Mouse (Mus musculus) midbrain, embryonic 13.5 days (tissue): ENCODE data around the gene Gm4952. TPM values are rescaled to one million over a fixed set of nuclear protein-coding genes. Genes with fewer than 3 reads are reported as not detected.

Experiments
- ATAC-seq: fragments of 200-750 bp; cut with Nextera tagmentation; 2 replicates; pipeline ENCODE4 v1.8.0; 2017; ENCODE audit warnings: mild to moderate bottlenecking, moderate TSS enrichment, moderate library complexity
- H3K27ac ChIP-seq: fragments of 300-500 bp; sonication (generic); 2 replicates; pipeline ENCODE4 v1.5.1; 2015; ENCODE audit warnings: inconsistent platforms, mild to moderate bottlenecking, moderate library complexity
- H3K27me3 ChIP-seq: fragments of 300-500 bp; sonication (generic); 2 replicates; pipeline ENCODE4 v1.6.1; 2015; ENCODE audit warnings: mild to moderate bottlenecking, inconsistent platforms
- H3K36me3 ChIP-seq: fragments of 300-500 bp; sonication (generic); 2 replicates; pipeline ENCODE4 v1.6.1; 2015; ENCODE audit warnings: mild to moderate bottlenecking, inconsistent platforms
- H3K4me1 ChIP-seq: fragments of 300-500 bp; sonication (generic); replicated peaks from 2 replicates; pipeline ENCODE4 v1.6.1; 2015; ENCODE audit warnings: inconsistent platforms
- H3K4me2 ChIP-seq: fragments of 300-500 bp; sonication (generic); replicated peaks from 2 replicates; pipeline ENCODE4 v1.6.1; 2015; ENCODE audit warnings: moderate library complexity, mild to moderate bottlenecking, inconsistent platforms
- H3K4me3 ChIP-seq: fragments of 300-500 bp; sonication (generic); replicated peaks from 2 replicates; pipeline ENCODE4 v1.5.1; 2015; ENCODE audit warnings: mild to moderate bottlenecking, inconsistent platforms
- H3K9ac ChIP-seq: fragments of 300-500 bp; sonication (generic); replicated peaks from 2 replicates; pipeline ENCODE4 v1.6.1; 2015; ENCODE audit warnings: mild to moderate bottlenecking, inconsistent platforms
- H3K9me3 ChIP-seq: fragments of 300-500 bp; sonication (generic); 2 replicates; pipeline ENCODE4 v1.6.1; 2016; ENCODE audit warnings: mild to moderate bottlenecking, inconsistent platforms
- WGBS: fragments of 180-500 bp; shearing (Covaris S2); methylation state at CpG from one replicate; pipeline ENCODE4 v1.1.7; 2015; 5-methylcytosine and 5-hydroxymethylcytosine counted together
- polyA plus RNA-seq: library from polyadenylated mRNA; unstranded; fragments of >200 nt; fragmentation: Nextera tagmentation; extraction: Ambion mirVana; gene quantifications from 2 replicates; pipeline ENCODE4 v1.2.1, GENCODE M21; 2015

Gm4952 gene
- polyA plus RNA-seq, result not detected in 2 replicates

GRCm38 (mm10) chr19:12599674-12600073 lies at the start of gene Gm4952:
Gm4952 (plus strand) TSS chr19:12599974.
- no peaks in the 10 kb centered on the region for H3K36me3 ChIP-seq
- 78% methylated on average over 1 of the region's 1 CpGs for WGBS
- no peaks in the 10 kb centered on the region for H3K9me3 ChIP-seq
- H3K4me2 ChIP-seq, result no peak within 1 kb of the TSS
- H3K27ac ChIP-seq, result no peak within 1 kb of the TSS
- no peak within 1 kb of the TSS for H3K4me3 ChIP-seq
- H3K4me1 ChIP-seq, result peaks cover 5% of the 10 kb centered on the region
- no peak within 1 kb of the TSS for H3K9ac ChIP-seq
- no peaks in the 10 kb centered on the region for H3K27me3 ChIP-seq
- no peak for ATAC-seq

DNA sequence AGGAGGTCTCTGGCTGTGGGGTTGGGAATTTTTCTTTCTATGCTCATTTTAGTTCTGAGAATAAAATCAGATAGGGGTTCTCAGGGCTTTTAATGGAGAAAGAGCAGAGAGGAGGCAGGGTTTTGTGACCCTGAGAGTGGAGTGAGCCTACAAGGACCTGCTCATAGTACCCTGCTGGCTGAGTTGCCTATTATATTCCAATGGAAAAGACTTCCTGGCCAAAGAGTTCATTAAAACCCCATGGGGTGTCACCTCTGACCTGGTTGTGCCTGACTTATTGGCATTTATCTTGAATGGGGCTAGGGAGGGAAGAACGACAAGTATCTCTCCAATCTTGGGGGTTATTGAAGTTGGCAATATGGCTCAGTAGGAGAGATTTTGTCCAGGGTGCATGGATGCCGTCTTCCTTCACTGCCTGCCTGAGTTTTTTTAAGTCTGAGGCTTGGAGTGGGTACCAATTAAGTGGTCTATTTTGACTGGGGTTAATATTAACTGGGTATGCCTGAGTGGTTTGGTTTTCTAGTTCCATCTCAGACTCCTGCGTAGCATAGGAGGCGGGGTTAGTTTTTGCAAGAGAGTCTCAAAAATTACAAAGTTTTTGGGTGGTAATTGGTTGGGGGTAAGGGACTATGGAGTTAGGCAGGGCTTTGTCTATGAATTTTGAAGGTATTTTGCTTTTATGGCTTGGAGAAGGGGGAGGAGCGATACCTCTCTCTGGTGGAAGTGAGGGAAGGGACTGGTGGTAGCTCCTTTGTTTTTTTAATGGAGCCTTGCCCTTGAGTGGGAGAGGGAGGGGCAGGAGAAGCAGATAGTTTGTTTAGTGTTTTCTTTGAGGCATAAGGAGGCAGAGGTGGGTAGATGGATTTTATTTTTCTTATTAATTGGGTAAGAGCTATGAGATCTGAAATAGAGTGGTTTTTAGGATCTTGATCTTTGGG lies 49.5 kb upstream of the Gm4952 start:
- H3K27me3 ChIP-seq, result no peaks in the 10 kb centered on the region
- 66% methylated on average over 5 of the region's 5 CpGs for WGBS
- H3K4me3 ChIP-seq, result no peak overlapping the region
- H3K4me2 ChIP-seq, result no peak overlapping the region
- no peaks in the 10 kb centered on the region for H3K9me3 ChIP-seq
- no peak for ATAC-seq
- H3K9ac ChIP-seq, result no peak overlapping the region
- no peak overlapping the region for H3K27ac ChIP-seq
- H3K36me3 ChIP-seq, result no peaks in the 10 kb centered on the region
- no peaks in the 10 kb centered on the region for H3K4me1 ChIP-seq

GRCm38 (mm10) chr19:12556293-12556692 lies 43.5 kb upstream of the Gm4952 start:
- WGBS, result 96% methylated on average over 2 of the region's 2 CpGs

GRCm38 (mm10) chr19:12558219-12558618 lies 41.6 kb upstream of the Gm4952 start:
- no peak for ATAC-seq
- WGBS, result 91% methylated on average over 4 of the region's 4 CpGs

More at GRCm38 (mm10) chr19:12556293-12556692, 43.5 kb upstream of the Gm4952 start:
- Histone ChIP-seq H3K4me1 (no peaks in the 10 kb centered on the region), H3K36me3 (no peaks in the 10 kb centered on the region), H3K27ac (no peak overlapping the region), H3K27me3 (no peaks in the 10 kb centered on the region), H3K4me2 (no peak overlapping the region), H3K9ac (no peak overlapping the region), H3K9me3 (no peaks in the 10 kb centered on the region), H3K4me3 (no peak overlapping the region)
- ATAC-seq, result no peak

GRCm38 (mm10) chr19:12564197-12564596 lies 35.6 kb upstream of the Gm4952 start:
- Histone ChIP-seq H3K9ac (no peak overlapping the region), H3K4me1 (no peaks in the 10 kb centered on the region)

More at GRCm38 (mm10) chr19:12558219-12558618, 41.6 kb upstream of the Gm4952 start:
- Histone ChIP-seq H3K4me1 (no peaks in the 10 kb centered on the region), H3K36me3 (no peaks in the 10 kb centered on the region), H3K27ac (no peak overlapping the region), H3K4me2 (no peak overlapping the region), H3K9ac (no peak overlapping the region), H3K4me3 (no peak overlapping the region), H3K27me3 (no peaks in the 10 kb centered on the region), H3K9me3 (no peaks in the 10 kb centered on the region)

DNA sequence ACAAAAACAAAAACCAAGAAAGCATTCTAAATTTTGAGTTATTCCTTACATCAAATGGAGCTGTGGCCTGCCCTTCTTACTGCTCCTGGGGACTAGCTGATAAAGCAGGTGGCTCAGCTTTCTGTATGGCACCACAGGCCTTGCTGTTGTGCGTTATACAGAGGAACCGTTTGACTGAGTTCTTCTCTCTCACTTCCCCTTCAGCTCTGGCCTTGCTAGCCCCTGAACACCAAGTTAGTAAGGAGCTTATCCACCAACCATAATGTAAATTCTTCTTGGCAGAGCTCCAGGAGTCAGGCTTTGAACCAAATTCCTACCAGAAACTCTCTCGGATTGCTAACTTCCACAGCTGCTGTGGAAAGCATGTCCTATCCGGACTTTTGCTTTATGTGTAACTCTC lies 32.8 kb upstream of the Gm4952 start:
- H3K4me2 ChIP-seq, result no peak overlapping the region
- H3K9ac ChIP-seq, result no peak overlapping the region
- no peak overlapping the region for H3K4me3 ChIP-seq
- H3K36me3 ChIP-seq, result no peaks in the 10 kb centered on the region
- H3K27ac ChIP-seq, result no peak overlapping the region
- WGBS, result 68% methylated on average over 4 of the region's 4 CpGs
- ATAC-seq, result no peak
- no peaks in the 10 kb centered on the region for H3K4me1 ChIP-seq
- H3K27me3 ChIP-seq, result no peaks in the 10 kb centered on the region
- no peaks in the 10 kb centered on the region for H3K9me3 ChIP-seq

More at GRCm38 (mm10) chr19:12564197-12564596, 35.6 kb upstream of the Gm4952 start:
- no peak overlapping the region for H3K4me3 ChIP-seq
- no peak overlapping the region for H3K27ac ChIP-seq
- no peaks in the 10 kb centered on the region for H3K36me3 ChIP-seq
- H3K4me2 ChIP-seq, result no peak overlapping the region
- no peaks in the 10 kb centered on the region for H3K27me3 ChIP-seq
- H3K9me3 ChIP-seq, result no peaks in the 10 kb centered on the region
- ATAC-seq, result no peak

GRCm38 (mm10) chr19:12570866-12571265 lies 28.9 kb upstream of the Gm4952 start:
- ATAC-seq, result no peak
- H3K27me3 ChIP-seq, result no peaks in the 10 kb centered on the region
- H3K9ac ChIP-seq, result no peak overlapping the region
- H3K4me3 ChIP-seq, result no peak overlapping the region
- no peak overlapping the region for H3K4me2 ChIP-seq
- no peak overlapping the region for H3K27ac ChIP-seq
- H3K9me3 ChIP-seq, result no peaks in the 10 kb centered on the region
- 69% methylated on average over 2 of the region's 2 CpGs for WGBS
- no peaks in the 10 kb centered on the region for H3K36me3 ChIP-seq
- H3K4me1 ChIP-seq, result peaks cover 13% of the 10 kb centered on the region

GRCm38 (mm10) chr19:12571687-12572086 lies 28.1 kb upstream of the Gm4952 start:
- no peaks in the 10 kb centered on the region for H3K9me3 ChIP-seq
- no peak overlapping the region for H3K4me2 ChIP-seq
- no peak overlapping the region for H3K4me3 ChIP-seq
- WGBS, result 91% methylated on average over 1 of the region's 1 CpGs
- H3K9ac ChIP-seq, result no peak overlapping the region
- H3K4me1 ChIP-seq, result peaks cover 13% of the 10 kb centered on the region
- H3K36me3 ChIP-seq, result no peaks in the 10 kb centered on the region
- H3K27me3 ChIP-seq, result no peaks in the 10 kb centered on the region
- ATAC-seq, result no peak
- H3K27ac ChIP-seq, result no peak overlapping the region

DNA sequence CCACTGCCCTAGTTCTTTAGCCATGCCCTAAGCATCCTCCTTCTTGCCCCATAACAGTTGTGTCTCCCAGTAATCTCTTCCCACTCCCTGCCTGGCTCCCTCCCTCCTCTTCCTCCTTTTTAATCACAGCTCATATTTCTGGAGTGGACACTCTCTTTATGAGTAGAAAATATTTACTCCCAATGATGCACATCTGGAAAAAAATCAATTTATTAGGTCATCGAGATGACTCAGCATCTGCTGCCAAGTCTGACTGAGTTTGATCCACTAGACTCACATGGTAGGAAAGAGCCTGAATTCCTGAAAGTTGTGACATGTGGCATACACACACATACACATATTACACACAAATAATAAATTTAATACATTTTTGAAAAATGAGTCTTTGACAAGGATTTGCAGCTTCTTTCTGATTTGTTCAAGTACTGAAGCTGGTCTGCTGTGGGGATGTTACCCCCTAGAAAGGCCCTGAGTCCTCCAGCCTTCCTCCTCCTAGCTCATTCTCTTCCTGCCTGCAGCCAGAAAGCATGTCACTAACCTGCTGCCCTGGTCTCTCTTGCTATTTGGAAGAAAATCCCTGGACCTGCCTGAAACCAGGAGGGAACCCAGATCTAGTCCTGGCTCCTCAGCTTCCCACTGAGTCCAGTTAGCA lies 27.0 kb upstream of the Gm4952 start:
- peak overlapping the region; percentile 40 for H3K4me3 ChIP-seq
- ATAC-seq, result peak; percentile 80

GRCm38 (mm10) chr19:12573266-12574011 lies 26.3 kb upstream of the Gm4952 start:
- H3K4me2 ChIP-seq, result peak overlapping the region; percentile 60
- WGBS, result 6% methylated on average over 14 of the region's 14 CpGs
- peak; percentile 100 for ATAC-seq
- peaks cover 13% of the 10 kb centered on the region for H3K4me1 ChIP-seq
- peak overlapping the region; percentile 56 for H3K9ac ChIP-seq
- no peaks in the 10 kb centered on the region for H3K9me3 ChIP-seq
- peak overlapping the region; percentile 40 for H3K4me3 ChIP-seq
- H3K27me3 ChIP-seq, result no peaks in the 10 kb centered on the region
- H3K27ac ChIP-seq, result no peak overlapping the region
- H3K36me3 ChIP-seq, result no peaks in the 10 kb centered on the region; the same call in 1 of the 2 replicates

More for the DNA sequence above, 27.0 kb upstream of the Gm4952 start:
- Histone ChIP-seq H3K4me1 (peaks cover 13% of the 10 kb centered on the region), H3K36me3 (no peaks in the 10 kb centered on the region; the same call in 1 of the 2 replicates), H3K27ac (no peak overlapping the region), H3K4me2 (peak overlapping the region; percentile 60), H3K9me3 (no peaks in the 10 kb centered on the region), H3K27me3 (no peaks in the 10 kb centered on the region), H3K9ac (peak overlapping the region; percentile 56; the same call in 1 of the 2 replicates)
- 100% methylated on average over 1 of the region's 1 CpGs for WGBS

- 15% methylated on average over 5 of the region's 5 CpGs for WGBS
- H3K9ac ChIP-seq, result peak overlapping the region; percentile 56
- no peak overlapping the region for H3K27ac ChIP-seq
- H3K9me3 ChIP-seq, result no peaks in the 10 kb centered on the region
- peaks cover 13% of the 10 kb centered on the region for H3K4me1 ChIP-seq
- H3K4me2 ChIP-seq, result peak overlapping the region; percentile 60
- ATAC-seq, result no peak; the same call in 1 of the 2 replicates
- no peaks in the 10 kb centered on the region; the same call in 1 of the 2 replicates for H3K36me3 ChIP-seq
- no peaks in the 10 kb centered on the region for H3K27me3 ChIP-seq
- peak overlapping the region; percentile 40 for H3K4me3 ChIP-seq
Observed at GRCm38 (mm10) chr19:12574012-12574407, 25.8 kb upstream of the Gm4952 start.
